Mouse (Mus musculus): ENCODE measurements at regions not wholly inside any gene's neighbourhood (a gene's known extent, or its start where the extent isn't known, plus 50 kb on each side); places are given as distances from the start of the nearest gene placed in this dataset.

GRCm38 (mm10) chr10:100160532-100160852 lies 145.1 kb downstream of the Kitl start:
- no peak overlapping the region for H3K4me3 ChIP-seq (replicated peaks in 1 of 3; ENCODE audit: low read depth in 2 of 3, low read length in 2 of 3, poor library complexity in 1 of 3)
- no peaks in the 10 kb centered on the region for H3K27me3 ChIP-seq (replicated peaks)
- H3K9ac ChIP-seq (ENCODE audit: insufficient read depth, low read depth) = no peak overlapping the region
- H3K79me2 ChIP-seq (replicated peaks; ENCODE audit: control insufficient read depth, extremely low read depth, insufficient read depth, poor library complexity, severe bottlenecking) = no peaks in the 10 kb centered on the region
- TF ChIP-seq HCFC1 (IDR thresholded peaks at IDR 0.05; ENCODE audit: low read depth, low read length) (no peak), RAD21 (IDR thresholded peaks at IDR 0.05; ENCODE audit: low read depth, low read length) (no peak), MXI1 (IDR thresholded peaks at IDR 0.05; ENCODE audit: low read depth, low read length) (no peak), RCOR1 (conservative IDR thresholded peaks at IDR 0.05; ENCODE audit: low read depth, low read length) (no peak), MAX (IDR thresholded peaks at IDR 0.05; ENCODE audit: low read length) (no peak), BHLHE40 (IDR thresholded peaks at IDR 0.05; ENCODE audit: low read depth, low read length) (no peak), MYC (IDR thresholded peaks at IDR 0.05; ENCODE audit: low read depth, low read length) (no peak), KAT2A (IDR thresholded peaks at IDR 0.05; ENCODE audit: insufficient replicate concordance, low read length) (no peak), JUN (IDR thresholded peaks at IDR 0.05; ENCODE audit: insufficient read depth, low read depth, low read length) (no peak), SMC3 (IDR thresholded peaks at IDR 0.05; ENCODE audit: low read depth, low read length) (no peak), ZNF384 (IDR thresholded peaks at IDR 0.05; ENCODE audit: low read depth, low read length) (no peak), USF1 (IDR thresholded peaks at IDR 0.05; ENCODE audit: low read depth, low read length) (no peak), SIN3A (IDR thresholded peaks at IDR 0.05; ENCODE audit: low read length) (no peak), EP300 (IDR thresholded peaks at IDR 0.05; ENCODE audit: low read length) (no peak), GABPA (IDR thresholded peaks at IDR 0.05; ENCODE audit: insufficient replicate concordance, low read depth, low read length) (no peak), ZKSCAN1 (IDR thresholded peaks at IDR 0.05; ENCODE audit: borderline replicate concordance, low read depth, low read length) (no peak), CHD2 (IDR thresholded peaks at IDR 0.05; ENCODE audit: low read length) (no peak)
- no peak overlapping the region for H3K27ac ChIP-seq (ENCODE audit: insufficient read depth, low read depth)
- H3K4me1 ChIP-seq (ENCODE audit: control insufficient read depth in 1 of 2, insufficient read depth in 2 of 2) = no peaks in the 10 kb centered on the region
- H3K9me3 ChIP-seq (replicated peaks; ENCODE audit: low read length) = peaks cover 53% of the 10 kb centered on the region
- dilution Hi-C loops (cut with MboI; ENCODE audit: extremely low pct_ligation_motif_present, extremely low pct_unique_long_range_greater_than_20kb, low sequenced_read_pairs) (no loop called here), in situ Hi-C loops (cut with MboI; ENCODE audit: low pct_ligation_motif_present, low pct_unique_long_range_greater_than_20kb, low sequenced_read_pairs) (no loop called here)
- H3K4me2 ChIP-seq (ENCODE audit: insufficient read depth, low read depth, poor library complexity, severe bottlenecking) = no peak overlapping the region
- H3K36me3 ChIP-seq (replicated peaks in 1 of 2; ENCODE audit: control insufficient read depth in 1 of 2, insufficient read depth in 1 of 2, low read length in 1 of 2) = no peaks in the 10 kb centered on the region
- DNase-seq (ENCODE audit: extremely low read depth) = no peak

- no peaks in the 10 kb centered on the region for H3K27me3 ChIP-seq (replicated peaks)
- no peak for DNase-seq (ENCODE audit: extremely low read depth)
- dilution Hi-C loops (cut with MboI; ENCODE audit: extremely low pct_ligation_motif_present, extremely low pct_unique_long_range_greater_than_20kb, low sequenced_read_pairs) (no loop called here), in situ Hi-C loops (cut with MboI; ENCODE audit: low pct_ligation_motif_present, low pct_unique_long_range_greater_than_20kb, low sequenced_read_pairs) (no loop called here)
- H3K4me2 ChIP-seq (ENCODE audit: insufficient read depth, low read depth, poor library complexity, severe bottlenecking) = no peak overlapping the region
- TF ChIP-seq SIN3A (IDR thresholded peaks at IDR 0.05; ENCODE audit: low read length) (no peak), NRF1 (IDR thresholded peaks at IDR 0.05; ENCODE audit: low read depth, low read length) (no peak), MAZ (IDR thresholded peaks at IDR 0.05; ENCODE audit: low read depth, low read length) (no peak), RAD21 (IDR thresholded peaks at IDR 0.05; ENCODE audit: low read depth, low read length) (no peak), MAFK (IDR thresholded peaks at IDR 0.05; ENCODE audit: insufficient replicate concordance, low read length) (no peak), TCF12 (IDR thresholded peaks at IDR 0.05; ENCODE audit: low read depth, low read length) (no peak), KAT2A (IDR thresholded peaks at IDR 0.05; ENCODE audit: insufficient replicate concordance, low read length) (no peak), JUN (IDR thresholded peaks at IDR 0.05; ENCODE audit: insufficient read depth, low read depth, low read length) (no peak), JUND (conservative IDR thresholded peaks at IDR 0.05; ENCODE audit: low read depth, low read length) (no peak), ZKSCAN1 (IDR thresholded peaks at IDR 0.05; ENCODE audit: borderline replicate concordance, low read depth, low read length) (no peak), BHLHE40 (IDR thresholded peaks at IDR 0.05; ENCODE audit: low read depth, low read length) (no peak), E2F4 (IDR thresholded peaks at IDR 0.05; ENCODE audit: insufficient replicate concordance, low read depth, low read length) (no peak), POLR2A (IDR thresholded peaks at IDR 0.05; ENCODE audit: low read depth, low read length) (no peak), CHD2 (IDR thresholded peaks at IDR 0.05; ENCODE audit: low read length) (no peak), ETS1 (conservative IDR thresholded peaks at IDR 0.05; ENCODE audit: low read depth, low read length) (no peak), PAX5 (IDR thresholded peaks at IDR 0.05; ENCODE audit: low read length) (no peak), RCOR1 (conservative IDR thresholded peaks at IDR 0.05; ENCODE audit: low read depth, low read length) (no peak), EP300 (IDR thresholded peaks at IDR 0.05; ENCODE audit: low read length) (no peak)
- no peaks in the 10 kb centered on the region for H3K4me1 ChIP-seq (ENCODE audit: control insufficient read depth in 1 of 2, insufficient read depth in 2 of 2)
- no peak overlapping the region for H3K27ac ChIP-seq (ENCODE audit: insufficient read depth, low read depth)
- H3K4me3 ChIP-seq (replicated peaks in 1 of 3; ENCODE audit: low read depth in 2 of 3, low read length in 2 of 3, poor library complexity in 1 of 3) = no peak overlapping the region
- peaks cover 53% of the 10 kb centered on the region for H3K9me3 ChIP-seq (replicated peaks; ENCODE audit: low read length)
- H3K9ac ChIP-seq (ENCODE audit: insufficient read depth, low read depth) = no peak overlapping the region
- no peaks in the 10 kb centered on the region for H3K36me3 ChIP-seq (replicated peaks in 1 of 2; ENCODE audit: control insufficient read depth in 1 of 2, insufficient read depth in 1 of 2, low read length in 1 of 2)
- H3K79me2 ChIP-seq (replicated peaks; ENCODE audit: control insufficient read depth, extremely low read depth, insufficient read depth, poor library complexity, severe bottlenecking) = no peaks in the 10 kb centered on the region
Observed at GRCm38 (mm10) chr10:100161117-100161516, 145.7 kb downstream of the Kitl start.

All from CH12.LX (cell line).